Mouse (Mus musculus): ENCODE data around the gene Spem1. TPM values are rescaled to one million over a fixed set of nuclear protein-coding genes. Genes with fewer than 3 reads are reported as not detected.
"Not testable (repeated sequence)": the region's sequence is repeated elsewhere in the genome, so short reads cannot be mapped to it uniquely, and the experiment has no call there.

Spem1 gene
- polyA plus RNA-seq (2012; rRNA removed): 1.4 TPM in 2 replicates

DNA sequence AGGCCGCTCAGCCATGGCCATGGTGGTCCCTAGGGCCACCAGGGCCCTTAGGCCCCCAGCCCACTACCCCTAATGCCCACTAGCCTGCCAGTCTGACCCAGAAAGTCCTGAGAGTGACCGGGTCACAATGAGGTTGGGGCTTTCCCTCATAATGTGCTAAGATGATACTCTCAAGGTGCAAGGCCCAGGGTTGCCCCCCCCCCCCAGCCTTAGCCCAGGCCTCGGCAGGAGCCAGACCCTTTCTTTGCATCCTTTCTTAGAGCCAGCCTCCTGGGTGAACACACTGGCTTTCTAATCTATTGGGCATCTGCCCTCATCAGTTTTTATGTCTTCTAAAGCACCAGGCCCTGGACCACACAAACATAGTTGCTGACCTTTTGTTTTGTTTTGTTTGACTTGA lies at the start of gene Spem1:
Gene Spem1, minus strand, starts transcription at position 101 of the 400 bp plus-strand sequence.
- H3K27me3 ChIP-seq (ENCODE audit: control insufficient read depth, insufficient read depth, low read length): no peaks in the 10 kb centered on the region
- WGBS: 85% methylated on average over 3 of the region's 3 CpGs
- no peak for TF ChIP-seq CTCF (IDR thresholded peaks at IDR 0.05; ENCODE audit: borderline replicate concordance, insufficient read depth, low read depth, low read length)
- no peak for TF ChIP-seq POLR2A (IDR thresholded peaks at IDR 0.05; ENCODE audit: borderline replicate concordance, insufficient read depth, low read length)
- peaks cover 15% of the 10 kb centered on the region for H3K4me1 ChIP-seq (ENCODE audit: control insufficient read depth, insufficient read depth, low read length)
- H3K4me3 ChIP-seq (replicated peaks; ENCODE audit: insufficient read depth, low read depth, low read length): no peak within 1 kb of the TSS
- DNase-seq: no peak
- H3K27ac ChIP-seq (ENCODE audit: insufficient read depth, low read length): no peak within 1 kb of the TSS

- TF ChIP-seq POLR2A (IDR thresholded peaks at IDR 0.05; ENCODE audit: borderline replicate concordance, insufficient read depth, low read length) (no peak), CTCF (IDR thresholded peaks at IDR 0.05; ENCODE audit: borderline replicate concordance, insufficient read depth, low read depth, low read length) (no peak)
- 94% methylated on average over 2 of the region's 2 CpGs for WGBS
Measured at GRCm38 (mm10) chr11:69870289-69871069, 48.5 kb upstream of the Spem1 start.

DNA sequence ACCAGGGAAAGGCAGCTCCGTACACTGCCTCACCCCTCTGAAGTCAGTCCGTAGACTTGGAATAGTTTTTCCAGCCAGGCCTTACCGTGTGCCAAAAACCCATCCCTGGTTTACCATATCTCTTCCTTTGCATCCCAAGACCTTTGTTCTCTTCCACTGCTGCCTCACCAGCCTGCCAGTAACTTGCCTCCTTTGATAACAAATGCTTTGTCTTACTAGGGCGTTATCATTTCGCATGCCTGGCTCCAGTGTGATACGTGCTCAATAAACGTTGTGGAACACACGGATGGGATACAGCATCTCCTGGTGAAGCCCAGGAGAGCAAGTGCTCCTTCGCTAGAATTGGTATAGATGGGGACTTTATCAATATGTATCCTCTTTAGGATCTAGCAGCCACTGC lies 45.4 kb upstream of the Spem1 start:
- H3K4me1 ChIP-seq (ENCODE audit: control insufficient read depth, insufficient read depth, low read length): no peaks in the 10 kb centered on the region
- 73% methylated on average over 9 of the region's 9 CpGs for WGBS
- no peaks in the 10 kb centered on the region; the same call in 1 of the 2 replicates for H3K27me3 ChIP-seq (ENCODE audit: control insufficient read depth, insufficient read depth, low read length)
- H3K4me3 ChIP-seq (replicated peaks; ENCODE audit: insufficient read depth, low read depth, low read length): no peak overlapping the region
- H3K27ac ChIP-seq (ENCODE audit: insufficient read depth, low read length): no peak overlapping the region
- TF ChIP-seq POLR2A (IDR thresholded peaks at IDR 0.05; ENCODE audit: borderline replicate concordance, insufficient read depth, low read length): no peak
- TF ChIP-seq CTCF (IDR thresholded peaks at IDR 0.05; ENCODE audit: borderline replicate concordance, insufficient read depth, low read depth, low read length): no peak
- no peak for DNase-seq

More at GRCm38 (mm10) chr11:69870289-69871069, 48.5 kb upstream of the Spem1 start:
- DNase-seq: no peak
- Histone ChIP-seq H3K27ac (ENCODE audit: insufficient read depth, low read length) (no peak overlapping the region), H3K4me1 (ENCODE audit: control insufficient read depth, insufficient read depth, low read length) (no peaks in the 10 kb centered on the region), H3K27me3 (ENCODE audit: control insufficient read depth, insufficient read depth, low read length) (no peaks in the 10 kb centered on the region; the same call in 1 of the 2 replicates), H3K4me3 (replicated peaks; ENCODE audit: insufficient read depth, low read depth, low read length) (no peak overlapping the region)

DNA sequence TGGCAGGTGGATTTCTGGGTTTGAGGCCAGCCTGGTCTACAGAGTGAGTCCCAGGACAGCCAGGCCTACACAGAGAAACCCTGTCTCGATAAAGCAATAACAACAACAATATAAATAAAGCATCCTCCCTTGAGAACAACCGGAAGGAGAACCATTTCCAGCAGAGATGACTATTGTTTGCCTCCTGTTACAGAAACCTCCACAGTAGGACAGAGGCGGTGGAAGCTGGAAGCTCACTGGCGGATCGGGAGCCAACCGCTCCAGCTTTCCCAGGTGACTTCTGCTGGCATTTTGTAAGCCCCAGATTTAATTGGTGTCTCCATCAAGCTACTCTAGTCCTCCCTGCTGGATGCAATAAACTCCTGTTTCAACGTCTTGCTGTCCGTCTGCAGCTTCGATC lies 43.6 kb upstream of the Spem1 start:
- Histone ChIP-seq H3K27ac (ENCODE audit: insufficient read depth, low read length) (no peak overlapping the region), H3K4me3 (replicated peaks; ENCODE audit: insufficient read depth, low read depth, low read length) (no peak overlapping the region), H3K27me3 (ENCODE audit: control insufficient read depth, insufficient read depth, low read length) (no peaks in the 10 kb centered on the region; the same call in 1 of the 2 replicates), H3K4me1 (ENCODE audit: control insufficient read depth, insufficient read depth, low read length) (no peaks in the 10 kb centered on the region)
- no peak for DNase-seq
- 79% methylated on average over 9 of the region's 9 CpGs for WGBS
- no peak for TF ChIP-seq CTCF (IDR thresholded peaks at IDR 0.05; ENCODE audit: borderline replicate concordance, insufficient read depth, low read depth, low read length)
- no peak for TF ChIP-seq POLR2A (IDR thresholded peaks at IDR 0.05; ENCODE audit: borderline replicate concordance, insufficient read depth, low read length)

DNA sequence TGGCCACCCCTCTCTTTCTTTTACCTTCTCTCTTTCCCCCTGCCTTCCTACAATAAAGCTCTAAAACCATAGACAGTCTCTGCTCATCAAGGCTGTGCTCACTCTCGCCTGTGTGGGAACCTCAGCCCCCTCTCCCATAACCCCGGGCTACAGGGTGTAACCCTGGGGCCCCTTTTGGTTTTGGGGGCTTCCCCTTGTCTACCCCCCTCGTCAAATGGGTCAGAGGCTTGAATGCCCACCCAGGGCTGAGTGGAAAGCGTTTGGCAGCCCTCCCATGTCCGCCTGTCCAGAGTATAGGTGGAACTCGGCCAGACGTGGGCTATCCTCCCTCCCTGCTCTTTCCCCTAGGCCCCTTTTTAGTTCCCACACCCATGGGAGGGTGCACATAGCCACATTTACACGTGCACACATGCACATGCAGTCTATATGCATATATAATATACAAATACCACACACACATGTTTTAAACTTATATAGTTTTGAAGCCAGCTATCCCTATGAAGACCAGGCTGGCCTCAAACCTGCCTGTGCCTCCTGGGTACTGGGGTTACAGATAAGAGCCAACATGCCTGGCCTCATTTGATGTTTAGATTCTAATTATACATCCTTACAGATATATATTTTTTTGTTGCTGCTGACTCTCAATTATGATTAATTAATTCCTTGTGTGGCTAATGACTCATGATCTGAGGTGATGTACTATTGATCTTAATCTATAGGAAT lies 42.3 kb upstream of the Spem1 start:
- no peaks in the 10 kb centered on the region; the same call in 1 of the 2 replicates for H3K27me3 ChIP-seq (ENCODE audit: control insufficient read depth, insufficient read depth, low read length)
- no peaks in the 10 kb centered on the region for H3K4me1 ChIP-seq (ENCODE audit: control insufficient read depth, insufficient read depth, low read length)
- no peak overlapping the region for H3K4me3 ChIP-seq (replicated peaks; ENCODE audit: insufficient read depth, low read depth, low read length)
- no peak overlapping the region for H3K27ac ChIP-seq (ENCODE audit: insufficient read depth, low read length)
- TF ChIP-seq CTCF (IDR thresholded peaks at IDR 0.05; ENCODE audit: borderline replicate concordance, insufficient read depth, low read depth, low read length) (no peak), POLR2A (IDR thresholded peaks at IDR 0.05; ENCODE audit: borderline replicate concordance, insufficient read depth, low read length) (no peak)
- no peak for DNase-seq
- 20% methylated on average over 8 of the region's 8 CpGs for WGBS

- WGBS: 82% methylated on average over 3 of the region's 3 CpGs
Measured at GRCm38 (mm10) chr11:69863729-69864128, 41.7 kb upstream of the Spem1 start.

DNA sequence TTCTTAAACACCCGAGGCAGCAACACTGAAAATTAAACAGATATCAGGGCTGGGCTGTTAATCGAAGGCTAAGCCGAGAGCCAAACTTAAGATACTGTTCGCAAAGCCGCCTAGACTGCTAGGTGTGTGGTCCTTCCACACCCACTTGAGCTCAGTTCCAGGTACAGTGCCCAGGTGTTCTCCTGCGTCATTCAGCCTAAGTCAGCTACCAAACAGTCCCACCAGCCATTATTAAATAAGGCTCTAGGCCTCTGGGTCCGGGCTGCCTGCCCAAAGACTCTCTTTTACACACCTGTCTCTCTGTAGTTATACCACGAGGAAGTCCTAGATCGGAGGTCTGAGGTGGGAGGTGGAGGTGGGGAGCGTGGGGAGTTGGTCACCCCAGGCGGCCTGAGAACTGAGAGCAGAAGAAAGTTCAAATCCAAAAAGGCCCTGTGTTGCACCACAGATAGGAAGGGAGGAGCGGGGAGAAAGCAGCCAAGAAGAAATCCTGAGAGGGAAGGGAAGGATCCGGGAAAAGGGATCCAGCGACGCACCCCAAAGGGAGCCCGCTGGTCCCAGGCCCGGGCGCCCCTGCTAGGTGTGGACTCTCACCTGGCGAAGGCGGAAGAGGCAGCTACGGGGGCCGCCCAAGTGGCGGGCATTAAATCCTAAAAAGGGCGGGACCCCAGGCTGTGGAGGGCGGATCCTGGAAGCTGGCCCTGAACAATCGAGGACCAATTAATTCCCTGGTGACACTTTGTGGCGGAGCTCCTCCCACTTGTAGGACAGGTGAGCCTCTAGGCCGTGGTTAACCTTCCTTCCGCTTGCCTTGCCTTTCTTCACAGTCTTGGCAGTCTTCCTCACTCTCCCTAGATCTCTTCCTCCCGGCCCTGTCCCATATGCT lies 36.4 kb upstream of the Spem1 start, which contains the start of gene Tnk1:
Gene Tnk1, minus strand, starts transcription at position 618 of the 886 bp plus-strand sequence.
- WGBS: 37% methylated on average over 30 of the region's 30 CpGs
- H3K4me1 ChIP-seq (ENCODE audit: control insufficient read depth, insufficient read depth, low read length): no peaks in the 10 kb centered on the region
- H3K27me3 ChIP-seq (ENCODE audit: control insufficient read depth, insufficient read depth, low read length): no peaks in the 10 kb centered on the region
- H3K4me3 ChIP-seq (replicated peaks; ENCODE audit: insufficient read depth, low read depth, low read length): no peak within 1 kb of the TSS
- DNase-seq: no peak
- H3K27ac ChIP-seq (ENCODE audit: insufficient read depth, low read length): no peak within 1 kb of the TSS
- TF ChIP-seq POLR2A (IDR thresholded peaks at IDR 0.05; ENCODE audit: borderline replicate concordance, insufficient read depth, low read length) (no peak), CTCF (IDR thresholded peaks at IDR 0.05; ENCODE audit: borderline replicate concordance, insufficient read depth, low read depth, low read length) (no peak)

More at GRCm38 (mm10) chr11:69863729-69864128, 41.7 kb upstream of the Spem1 start:
- not testable (repeated sequence) for H3K4me3 ChIP-seq (replicated peaks; ENCODE audit: insufficient read depth, low read depth, low read length); H3K4me1 ChIP-seq (ENCODE audit: control insufficient read depth, insufficient read depth, low read length); H3K27me3 ChIP-seq (ENCODE audit: control insufficient read depth, insufficient read depth, low read length); DNase-seq; H3K27ac ChIP-seq (ENCODE audit: insufficient read depth, low read length)
